Mouse (Mus musculus) midbrain, embryonic 14.5 days (tissue): ENCODE data around the gene 1700031F05Rik. TPM values are rescaled to one million over a fixed set of nuclear protein-coding genes. Genes with fewer than 3 reads are reported as not detected.
"Not testable (repeated sequence)": the region's sequence is repeated elsewhere in the genome, so short reads cannot be mapped to it uniquely, and the experiment has no call there.

Experiments
- ATAC-seq: fragments of 200-750 bp; cut with Nextera tagmentation; 2 replicates; pipeline ENCODE4 v1.8.0; 2017; ENCODE audit warnings: moderate number of reproducible peaks, moderate library complexity; ENCODE audit not compliant: low FRiP score, low TSS enrichment
- DNase-seq: peaks from one replicate; pipeline ENCODE4 v3.0.0-alpha.2; 2015
- H3K27ac ChIP-seq: fragments of 300-500 bp; sonication (generic); replicated peaks from 2 replicates; pipeline ENCODE4 v1.5.1; 2014; ENCODE audit warnings: mild to moderate bottlenecking, low read depth, low read length, moderate library complexity
- H3K27me3 ChIP-seq: fragments of 300-500 bp; sonication (generic); 2 replicates; pipeline ENCODE4 v1.6.1; 2014; ENCODE audit warnings: low read length, control low read depth, mixed read lengths; ENCODE audit not compliant: control insufficient read depth, insufficient read depth
- H3K36me3 ChIP-seq: fragments of 300-500 bp; sonication (generic); 2 replicates; pipeline ENCODE4 v1.6.1; 2014; ENCODE audit warnings: low read length, control low read depth; ENCODE audit not compliant: control insufficient read depth, insufficient read depth
- H3K4me1 ChIP-seq: fragments of 300-500 bp; sonication (generic); 2 replicates; pipeline ENCODE4 v1.6.1; 2014; ENCODE audit warnings: mild to moderate bottlenecking, antibody characterized with exemption, low read length, control low read depth; ENCODE audit not compliant: control insufficient read depth, insufficient read depth
- H3K4me2 ChIP-seq: fragments of 300-500 bp; sonication (generic); 2 replicates; pipeline ENCODE4 v1.6.1; 2014; ENCODE audit warnings: mild to moderate bottlenecking, low read length, moderate library complexity
- H3K4me3 ChIP-seq: fragments of 300-500 bp; sonication (generic); replicated peaks from 2 replicates; pipeline ENCODE4 v1.5.1; 2014; ENCODE audit warnings: low read depth, low read length
- H3K9ac ChIP-seq: fragments of 300-500 bp; sonication (generic); replicated peaks from 2 replicates; pipeline ENCODE4 v1.6.1; 2014; ENCODE audit warnings: mild to moderate bottlenecking, low read length, moderate library complexity
- H3K9me3 ChIP-seq: fragments of 300-500 bp; sonication (generic); 2 replicates; pipeline ENCODE4 v1.6.1; 2016; ENCODE audit warnings: low read length, control low read depth, mixed read lengths; ENCODE audit not compliant: control insufficient read depth
- WGBS: fragments of 180-500 bp; shearing (Covaris S2); extraction: QIAGEN DNeasy Blood & Tissue Kit; methylation state at CpG from one replicate; pipeline ENCODE4 v1.1.7; 2014; 5-methylcytosine and 5-hydroxymethylcytosine counted together
- polyA plus RNA-seq: library from polyadenylated mRNA; unstranded; fragments of >200 nt; fragmentation: Nextera tagmentation; extraction: Ambion mirVana; gene quantifications from 2 replicates; pipeline ENCODE4 v1.2.1, GENCODE M21; 2014

Gene 1700031F05Rik
- not detected in 2 replicates for polyA plus RNA-seq

GRCm38 (mm10) chrX:102867871-102868270 is at the start of gene 1700031F05Rik:
TSS of gene 1700031F05Rik (minus strand) at chrX:102867971.
- no peak for ATAC-seq

DNA sequence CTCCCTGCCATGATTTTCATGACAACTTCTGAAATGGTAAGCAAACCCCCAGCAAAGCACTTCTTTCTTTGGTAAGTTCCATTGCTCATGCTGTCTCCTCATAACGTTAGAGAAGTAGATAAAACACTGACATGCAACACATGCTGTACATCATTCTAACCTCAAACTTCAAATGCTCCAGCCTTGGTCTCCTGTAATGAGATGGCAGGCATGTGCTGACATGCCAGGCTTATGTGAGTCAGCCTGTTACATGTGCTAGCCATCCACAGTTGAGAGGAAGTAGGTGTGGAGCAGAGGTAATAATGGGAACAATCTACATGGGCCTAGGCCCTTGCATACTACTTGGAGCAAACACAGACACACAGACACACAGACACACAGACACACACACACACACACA is 47.1 kb upstream of the 1700031F05Rik start:
- WGBS = 83% methylated on average over 1 of the region's 1 CpGs
- ATAC-seq, DNase-seq, H3K4me3 ChIP-seq, H3K27me3 ChIP-seq, H3K27ac ChIP-seq, H3K9ac ChIP-seq, H3K4me2 ChIP-seq, H3K36me3 ChIP-seq, H3K9me3 ChIP-seq, H3K4me1 ChIP-seq: not testable (repeated sequence)

More at GRCm38 (mm10) chrX:102867871-102868270, at the start of gene 1700031F05Rik:
- no peak within 1 kb of the TSS for H3K4me2 ChIP-seq
- H3K9ac ChIP-seq = no peak within 1 kb of the TSS
- no peak for DNase-seq
- H3K4me1 ChIP-seq = no peaks in the 10 kb centered on the region
- no peaks in the 10 kb centered on the region for H3K36me3 ChIP-seq
- no peaks in the 10 kb centered on the region for H3K27me3 ChIP-seq
- no peaks in the 10 kb centered on the region for H3K9me3 ChIP-seq
- 88% methylated on average over 6 of the region's 6 CpGs for WGBS
- H3K4me3 ChIP-seq = no peak within 1 kb of the TSS
- no peak within 1 kb of the TSS for H3K27ac ChIP-seq

GRCm38 (mm10) chrX:102908587-102908986 is 40.8 kb upstream of the 1700031F05Rik start, which contains the start of the genes Dmrtc1a and 1700011M02Rik:
TSS of gene Dmrtc1a (minus strand) at chrX:102908687.
TSS of gene 1700011M02Rik (plus strand) at chrX:102908905.
- WGBS = 83% methylated on average over 6 of the region's 9 CpGs
- ATAC-seq, H3K27ac ChIP-seq, H3K4me2 ChIP-seq, H3K9me3 ChIP-seq, H3K9ac ChIP-seq, H3K27me3 ChIP-seq, DNase-seq, H3K36me3 ChIP-seq, H3K4me1 ChIP-seq, H3K4me3 ChIP-seq: not testable (repeated sequence)

- not testable (repeated sequence) for H3K27me3 ChIP-seq, H3K4me1 ChIP-seq, H3K4me3 ChIP-seq, H3K9ac ChIP-seq, H3K36me3 ChIP-seq, DNase-seq, H3K9me3 ChIP-seq, ATAC-seq, H3K4me2 ChIP-seq, H3K27ac ChIP-seq
- 87% methylated on average over 4 of the region's 13 CpGs for WGBS
Measured at GRCm38 (mm10) chrX:102854516-102854915, 13.3 kb downstream of the 1700031F05Rik start, which contains the start of gene Dmrtc1c2. TSS of gene Dmrtc1c2 (minus strand) at chrX:102854616.

DNA sequence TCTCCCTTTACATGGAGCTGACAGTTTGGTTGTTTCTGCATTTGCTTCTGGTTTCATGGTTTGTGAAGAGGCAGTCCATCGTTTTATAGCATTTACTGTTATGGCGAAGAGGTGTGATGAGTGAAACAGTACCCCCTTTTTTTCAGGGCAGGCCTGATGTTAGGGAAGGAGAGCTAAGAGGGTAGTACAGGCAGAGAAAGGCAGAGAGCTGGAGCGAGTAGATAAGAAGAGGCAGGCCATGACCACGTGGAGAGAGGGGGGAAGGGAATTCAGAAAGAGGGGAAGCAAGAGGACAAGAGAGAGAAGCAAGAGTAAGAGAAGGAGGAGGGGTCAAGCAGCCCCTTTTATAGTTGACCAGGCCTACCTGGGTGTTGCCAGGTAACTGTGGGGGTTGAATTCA is 55.5 kb downstream of the 1700031F05Rik start:
- Histone ChIP-seq H3K36me3 (no peaks in the 10 kb centered on the region), H3K9me3 (no peaks in the 10 kb centered on the region), H3K27ac (no peak overlapping the region), H3K27me3 (no peaks in the 10 kb centered on the region), H3K4me1 (no peaks in the 10 kb centered on the region), H3K4me2 (no peak overlapping the region), H3K4me3 (no peak overlapping the region), H3K9ac (no peak overlapping the region)
- DNase-seq = no peak
- no peak for ATAC-seq
- WGBS = 62% methylated on average over 4 of the region's 4 CpGs

Other genes starting within 250 kb of the 1700031F05Rik start
- 5.2 and 7.8 TPM in 2 replicates for gene Phka1, start 223.7 kb downstream of the 1700031F05Rik start, polyA plus RNA-seq
- gene Gm3880, start 181.0 kb downstream of the 1700031F05Rik start, polyA plus RNA-seq = not detected in 2 replicates
- not detected in 2 replicates for gene Gm9112, start 160.3 kb downstream of the 1700031F05Rik start, polyA plus RNA-seq
- gene Dmrtc1b, start 160.1 kb downstream of the 1700031F05Rik start, polyA plus RNA-seq = not detected in 2 replicates
- not detected in 2 replicates for gene Dmrtc1c1, start 65.0 kb downstream of the 1700031F05Rik start, polyA plus RNA-seq
- gene Dmrtc1c2, start 13.4 kb downstream of the 1700031F05Rik start, polyA plus RNA-seq = not detected in 2 replicates
- gene Dmrtc1a, start 40.7 kb upstream of the 1700031F05Rik start, polyA plus RNA-seq = 2.6 TPM in 2 replicates
- not detected in 2 replicates for gene 1700011M02Rik, start 40.9 kb upstream of the 1700031F05Rik start, polyA plus RNA-seq
- gene 1700018G05Rik, start 60.4 kb upstream of the 1700031F05Rik start, polyA plus RNA-seq = not detected in 2 replicates